ENCODE assay signal across 12 mouse cellular contexts in the genomic region with DNA sequence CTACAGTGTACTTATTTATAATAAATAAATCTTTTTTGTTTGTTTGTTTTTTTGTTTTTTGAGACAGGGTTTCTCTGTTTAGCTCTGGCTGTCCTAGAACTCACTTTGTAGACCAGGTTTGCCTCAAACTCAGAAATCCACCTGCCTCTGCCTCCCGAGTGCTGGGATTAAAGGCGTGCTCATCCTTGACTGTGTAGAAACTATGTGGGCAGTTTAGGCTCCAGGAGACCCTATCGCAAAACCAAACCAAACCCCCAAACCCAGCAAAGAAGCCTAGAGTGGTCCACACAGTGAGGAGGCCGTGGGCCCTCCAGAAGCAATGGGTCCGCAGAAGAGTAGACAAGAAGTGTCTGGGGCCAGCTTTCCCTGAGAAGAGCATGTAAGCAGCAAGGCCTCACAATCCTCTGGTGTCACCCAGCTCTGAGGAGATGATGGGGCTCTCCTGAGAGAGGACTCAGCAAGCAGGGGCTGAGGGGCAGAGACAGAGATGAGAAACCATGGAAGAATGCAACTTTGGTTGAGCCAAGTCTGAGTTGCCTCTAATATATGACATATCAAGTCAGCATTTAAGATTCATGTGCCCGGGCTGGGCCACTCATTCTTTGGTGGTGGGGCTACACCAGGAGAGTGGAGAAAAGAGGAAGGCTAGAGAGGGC. TPM values are rescaled to one million over a fixed set of nuclear protein-coding genes. Genes with fewer than 3 reads are reported as not detected.
DNase-seq lines count a peak whose midpoint lies in the region; ATAC-seq and TF ChIP-seq lines count a peak whose summit lies in the region.
"Had no signal": no experiment of that assay in that cellular context is flagged by ENCODE, and none has a peak within 500 bp of the region (broad histone marks: within the 10 kb centered on the region; RNA-seq: fewer than 3 reads in every experiment).

No protein-coding gene starts in this region.

- peaks cover 40% of the 10 kb centered on the region for H3K27me3 ChIP-seq in hindbrain, embryonic 10.5 days (ENCODE audit: insufficient read depth, poor library complexity, severe bottlenecking)
- no peaks in the 10 kb centered on the region for H3K27me3 ChIP-seq in hindbrain, embryonic 11.5 days (ENCODE audit: control insufficient read depth, insufficient read depth, low read length)
- H3K27me3 ChIP-seq in liver, postnatal 0 days (ENCODE audit: insufficient read depth, low read length): no peaks in the 10 kb centered on the region

- TF ChIP-seq POLR2A in bone marrow, adult 2 months (IDR thresholded peaks at IDR 0.05; ENCODE audit: borderline replicate concordance, control insufficient read depth, low read depth, low read length): no peak

- no peaks in the 10 kb centered on the region for H3K36me3 ChIP-seq in hindbrain, embryonic 10.5 days
- H3K36me3 ChIP-seq in hindbrain, embryonic 11.5 days (ENCODE audit: control insufficient read depth, insufficient read depth, low read length): no peaks in the 10 kb centered on the region
- no peaks in the 10 kb centered on the region for H3K36me3 ChIP-seq in liver, postnatal 0 days (replicated peaks; ENCODE audit: insufficient read depth, low read length)
- H3K36me3 ChIP-seq: heart, embryonic 12.5 days; limb, embryonic 13.5 days had no signal

- no peak for ATAC-seq in hindbrain, embryonic 11.5 days (ENCODE audit: low FRiP score)
- ATAC-seq in liver, postnatal 0 days: 0 out of 2 replicates have a peak, but pooled peaks have one; percentile 22

- H3K27ac ChIP-seq in hindbrain, embryonic 10.5 days: peak overlapping the region; percentile 64
- no peak overlapping the region for H3K27ac ChIP-seq in hindbrain, embryonic 11.5 days (ENCODE audit: low read depth, low read length)
- peak overlapping the region; percentile 93 for H3K27ac ChIP-seq in bone marrow, adult 2 months (ENCODE audit: control insufficient read depth, insufficient read depth, low read depth, low read length, poor library complexity)
- H3K27ac ChIP-seq in liver, postnatal 0 days (ENCODE audit: low read depth): peak overlapping the region; percentile 89
- H3K27ac ChIP-seq: limb, embryonic 13.5 days had no signal

- no peaks in the 10 kb centered on the region for H3K9me3 ChIP-seq in hindbrain, embryonic 10.5 days
- no peaks in the 10 kb centered on the region for H3K9me3 ChIP-seq in hindbrain, embryonic 11.5 days (ENCODE audit: control insufficient read depth, low read length)
- no peaks in the 10 kb centered on the region for H3K9me3 ChIP-seq in liver, postnatal 0 days (ENCODE audit: low read length)
- H3K9me3 ChIP-seq: heart, embryonic 12.5 days; limb, embryonic 13.5 days had no signal

- WGBS in hindbrain, embryonic 10.5 days: 93% methylated on average over 6 of the region's 6 CpGs
- WGBS in hindbrain, embryonic 11.5 days: 86% methylated on average over 6 of the region's 6 CpGs
- WGBS in bone marrow, adult 2 months: 72% methylated on average over 6 of the region's 6 CpGs
- 76% methylated on average over 6 of the region's 6 CpGs for WGBS in liver, postnatal 0 days (ENCODE audit: insufficient replicate concordance)

- no peak for DNase-seq in hindbrain, embryonic 10.5 days (ENCODE audit: low spot score)
- no peak for DNase-seq in hindbrain, embryonic 11.5 days (ENCODE audit: low spot score)
- DNase-seq in 3T3-L1 (ENCODE audit: low read depth, low spot score): peak; percentile 58
- DNase-seq in liver, postnatal 0 days: no peak
- DNase-seq in kidney, adult 8-10 months: no peak
- DNase-seq in layer of hippocampus, adult 8-10 months (ENCODE audit: low spot score in 2 of 2): no peak
- DNase-seq: kidney, adult 18-20 months had no signal

- no peak overlapping the region for H3K9ac ChIP-seq in hindbrain, embryonic 11.5 days (ENCODE audit: low read depth, low read length)
- H3K9ac ChIP-seq in liver, postnatal 0 days (replicated peaks): no peak overlapping the region; the same call in 1 of the 2 replicates
- H3K9ac ChIP-seq: heart, embryonic 12.5 days; limb, embryonic 13.5 days had no signal

- no peak for TF ChIP-seq CTCF in bone marrow, adult 2 months (IDR thresholded peaks at IDR 0.05; ENCODE audit: control insufficient read depth, insufficient read depth, low read length)
- TF ChIP-seq CTCF in liver, postnatal 0 days (IDR thresholded peaks at IDR 0.05; ENCODE audit: low read depth): no peak

- no peak for TF ChIP-seq EP300 in liver, postnatal 0 days (IDR thresholded peaks at IDR 0.05; ENCODE audit: low read depth)

- H3K4me2 ChIP-seq in hindbrain, embryonic 11.5 days (replicated peaks; ENCODE audit: low read depth, low read length): no peak overlapping the region
- H3K4me2 ChIP-seq in liver, postnatal 0 days (ENCODE audit: low read depth, low read length): peak overlapping the region; percentile 45; the same call in 1 of the 2 replicates
- H3K4me2 ChIP-seq: heart, embryonic 12.5 days; limb, embryonic 13.5 days had no signal

- no peak overlapping the region for H3K4me3 ChIP-seq in hindbrain, embryonic 10.5 days
- no peak overlapping the region for H3K4me3 ChIP-seq in hindbrain, embryonic 11.5 days (ENCODE audit: low read depth, low read length)
- no peak overlapping the region for H3K4me3 ChIP-seq in bone marrow, adult 2 months (replicated peaks; ENCODE audit: control insufficient read depth, low read depth, low read length)
- no peak overlapping the region for H3K4me3 ChIP-seq in liver, postnatal 0 days (ENCODE audit: low read depth, low read length)
- H3K4me3 ChIP-seq: heart, embryonic 12.5 days; limb, embryonic 13.5 days had no signal

- H3K4me1 ChIP-seq in hindbrain, embryonic 10.5 days (replicated peaks): peaks cover 55% of the 10 kb centered on the region
- no peaks in the 10 kb centered on the region; the same call in 1 of the 2 replicates for H3K4me1 ChIP-seq in hindbrain, embryonic 11.5 days (replicated peaks; ENCODE audit: control insufficient read depth, insufficient read depth, low read length)
- H3K4me1 ChIP-seq in bone marrow, adult 2 months (ENCODE audit: control insufficient read depth, insufficient read depth, low read length): peaks cover 13% of the 10 kb centered on the region
- peaks cover 39% of the 10 kb centered on the region for H3K4me1 ChIP-seq in liver, postnatal 0 days (ENCODE audit: insufficient read depth)

RNA-seq across cellular contexts. Expression of a gene that starts 3.2 kb away (rescaled TPM):
- polyA plus RNA-seq in hindbrain, embryonic 10.5 days (2016; fragmentation: Nextera tagmentation; extraction: Ambion mirVana): 40.8 and 42.3 TPM in 2 replicates
- 29.4 and 30.7 TPM in 2 replicates for polyA plus RNA-seq in hindbrain, embryonic 11.5 days (2014; fragmentation: Nextera tagmentation; extraction: Ambion mirVana)
- polyA plus RNA-seq in bone marrow, adult 2 months (2011; ENCODE audit: insufficient read depth, insufficient read length, low replicate concordance, missing spikeins): 45.4 and 99.8 TPM in 2 replicates
- 13.6 and 15.5 TPM in 2 replicates for polyA plus RNA-seq in liver, postnatal 0 days (2015; fragmentation: Nextera tagmentation; extraction: Ambion mirVana)
- total RNA-seq in layer of hippocampus, adult 8-10 months (2022): 10 to 100 TPM; 38.4 to 46.7 (median 43.0) TPM

RNA-seq across cellular contexts. Expression of a gene that starts 29.7 kb away (rescaled TPM):
- polyA plus RNA-seq in hindbrain, embryonic 10.5 days (2016; fragmentation: Nextera tagmentation; extraction: Ambion mirVana): not detected in 2 replicates
- polyA plus RNA-seq in hindbrain, embryonic 11.5 days (2014; fragmentation: Nextera tagmentation; extraction: Ambion mirVana): not detected in 2 replicates
- 0.65 TPM in 1 of 2 replicates, not detected in the other for polyA plus RNA-seq in bone marrow, adult 2 months (2011; ENCODE audit: insufficient read depth, insufficient read length, low replicate concordance, missing spikeins)
- polyA plus RNA-seq in liver, postnatal 0 days (2015; fragmentation: Nextera tagmentation; extraction: Ambion mirVana): not detected in 2 replicates
- total RNA-seq in layer of hippocampus, adult 8-10 months (2022): not detected
- total RNA-seq: layer of hippocampus, adult 18-20 months; megakaryocyte-erythroid progenitor cell, adult 5-6 weeks had no signal
- polyA plus RNA-seq: heart, embryonic 12.5 days; limb, embryonic 13.5 days had no signal

RNA-seq across cellular contexts. Expression of a gene that starts 33.2 kb away (rescaled TPM):
- polyA plus RNA-seq in hindbrain, embryonic 10.5 days (2016; fragmentation: Nextera tagmentation; extraction: Ambion mirVana): not detected in 2 replicates
- polyA plus RNA-seq in hindbrain, embryonic 11.5 days (2014; fragmentation: Nextera tagmentation; extraction: Ambion mirVana): not detected in 2 replicates
- 1.5 and 9.3 TPM in 2 replicates for polyA plus RNA-seq in bone marrow, adult 2 months (2011; ENCODE audit: insufficient read depth, insufficient read length, low replicate concordance, missing spikeins)
- 19.9 and 30.7 TPM in 2 replicates for polyA plus RNA-seq in liver, postnatal 0 days (2015; fragmentation: Nextera tagmentation; extraction: Ambion mirVana)
- total RNA-seq in layer of hippocampus, adult 8-10 months (2022): not detected
- total RNA-seq: layer of hippocampus, adult 18-20 months; megakaryocyte-erythroid progenitor cell, adult 5-6 weeks had no signal
- polyA plus RNA-seq: heart, embryonic 12.5 days; limb, embryonic 13.5 days had no signal

RNA-seq across cellular contexts. Expression of a gene that starts 37.5 kb away (rescaled TPM):
- polyA plus RNA-seq in hindbrain, embryonic 10.5 days (2016; fragmentation: Nextera tagmentation; extraction: Ambion mirVana): not detected in 2 replicates
- not detected in 2 replicates for polyA plus RNA-seq in hindbrain, embryonic 11.5 days (2014; fragmentation: Nextera tagmentation; extraction: Ambion mirVana)
- not detected in 2 replicates for polyA plus RNA-seq in bone marrow, adult 2 months (2011; ENCODE audit: insufficient read depth, insufficient read length, low replicate concordance, missing spikeins)
- 2.2 and 4.3 TPM in 2 replicates for polyA plus RNA-seq in liver, postnatal 0 days (2015; fragmentation: Nextera tagmentation; extraction: Ambion mirVana)
- under 1 TPM in 3 of 4 experiments, not detected in 1; 0.12 to 0.36 (median 0.32) TPM for total RNA-seq in layer of hippocampus, adult 8-10 months (2022)
- polyA plus RNA-seq: heart, embryonic 12.5 days; limb, embryonic 13.5 days had no signal

RNA-seq across cellular contexts. Expression of a gene that starts 44.2 kb away (rescaled TPM):
- polyA plus RNA-seq in hindbrain, embryonic 10.5 days (2016; fragmentation: Nextera tagmentation; extraction: Ambion mirVana): 0.88 and 2.8 TPM in 2 replicates
- polyA plus RNA-seq in hindbrain, embryonic 11.5 days (2014; fragmentation: Nextera tagmentation; extraction: Ambion mirVana): 0.09 and 0.11 TPM in 2 replicates
- polyA plus RNA-seq in bone marrow, adult 2 months (2011; ENCODE audit: insufficient read depth, insufficient read length, low replicate concordance, missing spikeins): not detected in 2 replicates
- polyA plus RNA-seq in liver, postnatal 0 days (2015; fragmentation: Nextera tagmentation; extraction: Ambion mirVana): not detected in 2 replicates
- 1 to 10 TPM; 3.5 to 6.1 (median 4.1) TPM for total RNA-seq in layer of hippocampus, adult 8-10 months (2022)
- total RNA-seq: megakaryocyte-erythroid progenitor cell, adult 5-6 weeks had no signal
- polyA plus RNA-seq: heart, embryonic 12.5 days; limb, embryonic 13.5 days had no signal
